Mouse (Mus musculus) liver, embryonic 14.5 days (tissue): Measurements from ENCODE around the gene Lrrc3c. TPM values are rescaled to one million over a fixed set of nuclear protein-coding genes. Genes with fewer than 3 reads are reported as not detected.

ENCODE experiments used
- ATAC-seq: fragments of 200-750 bp; cut with Nextera tagmentation; 2 replicates; pipeline ENCODE4 v1.8.0; 2017; ENCODE audit warnings: moderate number of reproducible peaks, mild to moderate bottlenecking, moderate library complexity; ENCODE audit not compliant: insufficient read depth
- DNase-seq, 3 experiments: peaks; one replicate each; pipeline ENCODE4 v3.0.0-alpha.2; 2012 to 2013; ENCODE audit warnings: low read depth in 3 of 3, low spot score in 3 of 3
- H3K27ac ChIP-seq: fragments of 300-500 bp; sonication (generic); 2 replicates; pipeline ENCODE4 v1.5.1; 2014; ENCODE audit warnings: moderate library complexity, mild to moderate bottlenecking, control low read depth, inconsistent platforms
- H3K27me3 ChIP-seq: fragments of 300-500 bp; sonication (generic); 2 replicates; pipeline ENCODE4 v1.6.1; 2014; ENCODE audit warnings: mild to moderate bottlenecking, low read length, moderate library complexity; ENCODE audit not compliant: control insufficient read depth, insufficient read depth
- H3K36me3 ChIP-seq: fragments of 300-500 bp; sonication (generic); replicated peaks from 2 replicates; pipeline ENCODE4 v1.6.1; 2014; ENCODE audit warnings: low read depth; ENCODE audit not compliant: control insufficient read depth, insufficient read depth
- H3K4me1 ChIP-seq, 2 experiments: fragments of 200-500 bp in 1 of 2; fragments of 300-500 bp in 1 of 2; sonication (generic) in 1 of 2; replicated peaks; 2 replicates each; pipeline ENCODE4 v1.6.1; 2012 to 2014; ENCODE audit warnings: antibody characterized with exemption in 1 of 2, inconsistent platforms in 1 of 2, low read length in 1 of 2; ENCODE audit not compliant: control insufficient read depth in 2 of 2, insufficient read depth in 2 of 2
- H3K4me2 ChIP-seq: fragments of 300-500 bp; sonication (generic); 2 replicates; pipeline ENCODE4 v1.6.1; 2014; ENCODE audit warnings: low read depth, mild to moderate bottlenecking, control low read depth, moderate library complexity
- H3K4me3 ChIP-seq, 2 experiments: fragments of 200-500 bp in 1 of 2; fragments of 300-500 bp in 1 of 2; sonication (generic) in 1 of 2; 2 replicates each; pipeline ENCODE4 v1.5.1; 2012 to 2014; ENCODE audit warnings: low read depth in 2 of 2, low read length in 2 of 2, mild to moderate bottlenecking in 2 of 2, control low read depth in 1 of 2, inconsistent platforms in 1 of 2, moderate library complexity in 1 of 2; ENCODE audit not compliant: insufficient read depth in 1 of 2
- H3K9ac ChIP-seq: fragments of 300-500 bp; sonication (generic); replicated peaks from 2 replicates; pipeline ENCODE4 v1.6.1; 2014; ENCODE audit warnings: mild to moderate bottlenecking, control low read depth, moderate library complexity
- H3K9me3 ChIP-seq: fragments of 300-500 bp; sonication (generic); 2 replicates; pipeline ENCODE4 v1.6.1; 2016; ENCODE audit warnings: low read length, mixed read lengths; ENCODE audit not compliant: control insufficient read depth
- CTCF ChIP-seq: IDR thresholded peaks from 2 replicates; pipeline ENCODE4 v1.5.1; 2016; ENCODE audit warnings: antibody characterized with exemption, low read depth, control low read depth
- EP300 ChIP-seq: IDR thresholded peaks from 2 replicates; pipeline ENCODE4 v1.6.1; 2016; ENCODE audit warnings: antibody characterized with exemption, low read depth
- WGBS: fragments of 180-500 bp; shearing (Covaris S2); extraction: QIAGEN DNeasy Blood & Tissue Kit; methylation state at CpG from one replicate; pipeline ENCODE4 v1.1.7; 2014; ENCODE audit not compliant: insufficient replicate concordance; 5-methylcytosine and 5-hydroxymethylcytosine counted together
- polyA plus RNA-seq, 2 experiments: library from polyadenylated mRNA; depleted of rRNA in 1 of 2; stranded (reverse) in 1 of 2; unstranded in 1 of 2; fragments of >200 nt; fragmentation: Nextera tagmentation in 1 of 2; extraction: Ambion mirVana in 1 of 2; gene quantifications; 2 replicates each; pipeline versions ENCODE4 v1.2.1 to v1.2.3; 2012 to 2014

Gene Lrrc3c
- polyA plus RNA-seq (2012; rRNA removed) = not detected in 2 replicates
- not detected in 2 replicates for polyA plus RNA-seq (2014; fragmentation: Nextera tagmentation; extraction: Ambion mirVana)

DNA sequence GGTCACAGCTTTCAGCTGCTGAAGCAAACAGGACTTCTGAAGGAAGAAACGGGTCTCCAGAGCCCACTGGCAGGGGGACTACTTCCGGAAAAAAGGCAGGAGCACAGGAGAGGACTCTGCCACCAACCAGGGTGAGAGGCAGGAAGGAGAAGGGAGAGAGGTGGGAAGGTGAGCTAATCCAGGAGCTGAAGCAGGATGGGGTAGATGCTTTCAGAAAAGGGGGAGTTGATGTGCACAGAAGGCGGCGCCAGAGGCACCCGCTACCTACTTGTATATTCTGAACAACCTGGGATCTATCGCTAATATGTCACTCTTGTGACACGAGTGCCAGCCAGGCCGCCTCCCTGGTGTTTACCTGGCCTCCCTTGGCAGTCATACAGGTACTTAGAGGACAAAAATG lies at the start of gene Lrrc3c:
TSS of gene Lrrc3c (plus strand) at position 301 of the 400 bp plus-strand sequence.
- ATAC-seq = no peak
- no peaks in the 10 kb centered on the region for H3K36me3 ChIP-seq
- TF ChIP-seq EP300 (no peak), CTCF (no peak)
- no peaks in the 10 kb centered on the region for H3K9me3 ChIP-seq
- DNase-seq = no peak
- no peak within 1 kb of the TSS for H3K4me2 ChIP-seq
- 72% methylated on average over 8 of the region's 8 CpGs for WGBS
- no peak within 1 kb of the TSS for H3K9ac ChIP-seq
- no peaks in the 10 kb centered on the region for H3K4me1 ChIP-seq
- no peak within 1 kb of the TSS for H3K4me3 ChIP-seq
- no peak within 1 kb of the TSS for H3K27ac ChIP-seq
- peaks cover 22% of the 10 kb centered on the region for H3K27me3 ChIP-seq

- H3K9me3 ChIP-seq = no peaks in the 10 kb centered on the region
- H3K27me3 ChIP-seq = peaks cover 61% of the 10 kb centered on the region
- TF ChIP-seq CTCF (peak; percentile 48), EP300 (no peak)
Observed at GRCm38 (mm10) chr11:98549363-98549762, 48.7 kb upstream of the Lrrc3c start.

DNA sequence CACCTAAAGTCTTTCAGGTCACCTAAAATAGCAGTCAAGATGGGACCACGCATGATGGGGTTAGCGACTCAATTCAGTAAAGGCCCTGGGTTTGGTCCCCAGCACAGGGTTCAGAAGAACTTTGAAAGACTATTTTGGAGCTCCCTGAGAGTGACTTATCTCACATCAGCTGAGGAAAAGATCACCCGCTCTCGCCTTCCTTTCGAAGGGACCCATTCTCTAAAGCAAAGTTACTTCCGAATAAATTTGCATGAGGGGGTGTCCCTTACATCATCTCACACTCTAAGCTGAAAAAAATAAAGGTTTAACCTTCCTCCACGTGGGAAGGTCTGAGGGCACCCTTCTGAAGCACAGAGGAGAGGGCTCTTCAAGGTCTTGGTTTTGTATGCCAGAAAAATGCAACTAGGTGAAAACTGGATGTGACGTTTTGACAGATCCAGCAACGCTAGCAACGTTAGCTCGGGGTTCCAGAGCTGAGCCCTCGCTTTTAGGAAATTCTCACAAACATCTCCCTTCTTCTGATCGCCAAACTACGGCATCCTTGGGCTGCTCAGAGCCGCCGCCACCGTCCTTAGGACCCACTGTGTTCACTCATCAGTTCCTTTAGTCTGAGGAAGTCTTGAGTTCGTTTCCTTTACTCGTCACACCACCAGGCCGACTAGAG lies 47.6 kb upstream of the Lrrc3c start:
- DNase-seq (no peak), ATAC-seq (no peak)
- Histone ChIP-seq H3K4me3 (peak overlapping the region; percentile 47 to 78), H3K36me3 (no peaks in the 10 kb centered on the region), H3K27me3 (peaks cover 52% of the 10 kb centered on the region), H3K9me3 (no peaks in the 10 kb centered on the region), H3K4me2 (peak overlapping the region; percentile 95), H3K27ac (no peak overlapping the region), H3K9ac (peak overlapping the region; percentile 47), H3K4me1 (peaks cover 11 to 12% of the 10 kb centered on the region in 2 experiments)
- WGBS = 15% methylated on average over 20 of the region's 20 CpGs
- TF ChIP-seq CTCF = no peak
- TF ChIP-seq EP300 = no peak

More at GRCm38 (mm10) chr11:98549363-98549762, 48.7 kb upstream of the Lrrc3c start:
- DNase-seq (no peak), ATAC-seq (no peak)
- Histone ChIP-seq H3K9ac (no peak overlapping the region), H3K4me2 (no peak overlapping the region), H3K4me1 (peaks cover 11 to 12% of the 10 kb centered on the region in 2 experiments), H3K4me3 (no peak overlapping the region), H3K27ac (no peak overlapping the region), H3K36me3 (no peaks in the 10 kb centered on the region)
- WGBS = 26% methylated on average over 4 of the region's 4 CpGs

- peak within 1 kb of the TSS; percentile 95 for H3K4me2 ChIP-seq
- WGBS = under 1% methylated on average over 51 of the region's 51 CpGs
- peak; percentile 77 to 83 (median 80) for DNase-seq
Observed at GRCm38 (mm10) chr11:98550975-98551828, 46.9 kb upstream of the Lrrc3c start, which contains the start of gene Zpbp2. Gene Zpbp2 (plus strand): TSS chr11:98551097.

DNA sequence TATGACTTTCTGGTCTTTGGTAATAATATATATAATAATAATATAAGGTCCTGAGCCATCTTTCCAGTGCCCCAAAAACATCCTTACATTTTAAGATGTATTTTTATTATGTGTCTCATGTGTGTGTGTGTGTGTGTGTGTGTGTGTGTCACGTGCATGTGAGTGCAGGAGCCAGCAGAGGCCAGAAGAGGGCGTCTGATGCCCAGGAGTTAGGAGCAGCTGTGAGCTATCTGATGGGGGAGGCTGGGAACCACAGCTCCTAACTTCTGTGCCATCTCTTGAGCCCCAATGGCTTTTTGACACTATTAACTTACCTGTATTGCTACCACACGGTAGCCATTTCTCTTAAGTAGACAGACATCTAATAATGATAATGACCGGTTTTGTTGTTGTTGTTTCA lies 44.1 kb upstream of the Lrrc3c start:
- no peak overlapping the region for H3K27ac ChIP-seq
- ATAC-seq (no peak), DNase-seq (no peak)
- H3K4me2 ChIP-seq = no peak overlapping the region
- H3K27me3 ChIP-seq = peaks cover 16% of the 10 kb centered on the region
- 80% methylated on average over 4 of the region's 4 CpGs for WGBS
- no peak overlapping the region for H3K4me3 ChIP-seq
- no peaks in the 10 kb centered on the region for H3K36me3 ChIP-seq
- peak; percentile 40 for TF ChIP-seq CTCF
- no peak for TF ChIP-seq EP300
- H3K9ac ChIP-seq = no peak overlapping the region
- peaks cover 11 to 12% of the 10 kb centered on the region in 2 experiments for H3K4me1 ChIP-seq
- no peaks in the 10 kb centered on the region for H3K9me3 ChIP-seq

More at GRCm38 (mm10) chr11:98550975-98551828, 46.9 kb upstream of the Lrrc3c start, which contains the start of gene Zpbp2:
- Histone ChIP-seq H3K4me1 (peaks cover 11 to 12% of the 10 kb centered on the region in 2 experiments), H3K27me3 (peaks cover 44% of the 10 kb centered on the region), H3K9ac (peak within 1 kb of the TSS; percentile 74), H3K36me3 (no peaks in the 10 kb centered on the region), H3K27ac (peak within 1 kb of the TSS; percentile 65), H3K9me3 (no peaks in the 10 kb centered on the region), H3K4me3 (peak within 1 kb of the TSS; percentile 78 to 81)
- TF ChIP-seq EP300 = no peak
- no peak for TF ChIP-seq CTCF
- ATAC-seq = peak; percentile 99
